Mouse (Mus musculus): ENCODE measurements around the gene H2al1g.
"Not testable (repeated sequence)": the region's sequence is repeated elsewhere in the genome, so short reads cannot be mapped to it uniquely, and the experiment has no call there.

The H2al1g gene

GRCm38 (mm10) chrX:11317956-11318355 lies at the start of gene H2al1g:
Gene H2al1g, plus strand, starts transcription at chrX:11318256.
- not testable (repeated sequence) for DNase-seq (ENCODE audit: low spot score)

- no peak for DNase-seq (ENCODE audit: low spot score)
Measured at GRCm38 (mm10) chrX:11269074-11269473, 49.0 kb upstream of the H2al1g start.

- no peak for DNase-seq (ENCODE audit: low spot score)
Measured at GRCm38 (mm10) chrX:11273190-11273589, 44.9 kb upstream of the H2al1g start.

- DNase-seq (ENCODE audit: low spot score) = no peak
Measured at GRCm38 (mm10) chrX:11277083-11277482, 41.0 kb upstream of the H2al1g start.

- no peak for DNase-seq (ENCODE audit: low spot score)
Measured at GRCm38 (mm10) chrX:11280741-11281140, 37.3 kb upstream of the H2al1g start.

GRCm38 (mm10) chrX:11288306-11288882 lies 29.7 kb upstream of the H2al1g start:
- no peak for DNase-seq (ENCODE audit: low spot score)

GRCm38 (mm10) chrX:11289244-11289643 lies 28.8 kb upstream of the H2al1g start:
- no peak for DNase-seq (ENCODE audit: low spot score)

- DNase-seq (ENCODE audit: low spot score) = not testable (repeated sequence)
Measured at GRCm38 (mm10) chrX:11298957-11299356, 19.1 kb upstream of the H2al1g start, which contains the start of gene H2al1a. Gene H2al1a, plus strand, starts transcription at chrX:11299257.

- DNase-seq (ENCODE audit: low spot score) = not testable (repeated sequence)
Measured at GRCm38 (mm10) chrX:11302132-11302531, 15.9 kb upstream of the H2al1g start, which contains the start of gene H2al1b. Gene H2al1b, plus strand, starts transcription at chrX:11302432.

GRCm38 (mm10) chrX:11305355-11305754 lies 12.7 kb upstream of the H2al1g start, which contains the start of gene H2al1c:
Gene H2al1c, plus strand, starts transcription at chrX:11305655.
- not testable (repeated sequence) for DNase-seq (ENCODE audit: low spot score)

- not testable (repeated sequence) for DNase-seq (ENCODE audit: low spot score)
Measured at GRCm38 (mm10) chrX:11308524-11308923, 9.5 kb upstream of the H2al1g start, which contains the start of gene H2al1d. Gene H2al1d, plus strand, starts transcription at chrX:11308824.

GRCm38 (mm10) chrX:11311634-11312033 lies 6.4 kb upstream of the H2al1g start, which contains the start of gene H2al1e:
Gene H2al1e, plus strand, starts transcription at chrX:11311934.
- DNase-seq (ENCODE audit: low spot score) = not testable (repeated sequence)

- DNase-seq (ENCODE audit: low spot score) = not testable (repeated sequence)
Measured at GRCm38 (mm10) chrX:11314858-11315257, 3.2 kb upstream of the H2al1g start, which contains the start of gene H2al1f. Gene H2al1f, plus strand, starts transcription at chrX:11315158.

- not testable (repeated sequence) for DNase-seq (ENCODE audit: low spot score)
Measured at GRCm38 (mm10) chrX:11321192-11321591, 3.1 kb downstream of the H2al1g start, which contains the start of gene H2al1h. Gene H2al1h, plus strand, starts transcription at chrX:11321492.

GRCm38 (mm10) chrX:11324359-11324758 lies 6.3 kb downstream of the H2al1g start, which contains the start of gene H2al1i:
Gene H2al1i, plus strand, starts transcription at chrX:11324659.
- DNase-seq (ENCODE audit: low spot score) = not testable (repeated sequence)

- not testable (repeated sequence) for DNase-seq (ENCODE audit: low spot score)
Measured at GRCm38 (mm10) chrX:11327522-11327921, 9.5 kb downstream of the H2al1g start, which contains the start of gene H2al1j. Gene H2al1j, plus strand, starts transcription at chrX:11327822.

- no peak for DNase-seq (ENCODE audit: low spot score)
Measured at GRCm38 (mm10) chrX:11345762-11346161, 27.7 kb downstream of the H2al1g start.

- DNase-seq (ENCODE audit: low spot score) = no peak
Measured at GRCm38 (mm10) chrX:11346756-11347155, 28.7 kb downstream of the H2al1g start.

GRCm38 (mm10) chrX:11360823-11361222 lies 42.8 kb downstream of the H2al1g start:
- DNase-seq (ENCODE audit: low spot score) = no peak

GRCm38 (mm10) chrX:11361261-11361660 lies 43.2 kb downstream of the H2al1g start:
- no peak for DNase-seq (ENCODE audit: low spot score)

- DNase-seq (ENCODE audit: low spot score) = no peak
Measured at GRCm38 (mm10) chrX:11363890-11364289, 45.8 kb downstream of the H2al1g start.

- no peak for DNase-seq (ENCODE audit: low spot score)
Measured at GRCm38 (mm10) chrX:11365151-11365550, 47.1 kb downstream of the H2al1g start.

All from left cerebral cortex, adult 11 months (tissue).